Mouse (Mus musculus): ENCODE data around the gene Rtn4rl1. TPM values are rescaled to one million over a fixed set of nuclear protein-coding genes. Genes with fewer than 3 reads are reported as not detected.
A peak's percentile ranks its signal among the peaks of the same experiment; 100 is the strongest.
"Not testable (repeated sequence)": the region's sequence is repeated elsewhere in the genome, so short reads cannot be mapped to it uniquely, and the experiment has no call there.

The Rtn4rl1 gene
- total RNA-seq, 2 experiments from 2014 or later: 86.2 to 91.0 TPM

DNA sequence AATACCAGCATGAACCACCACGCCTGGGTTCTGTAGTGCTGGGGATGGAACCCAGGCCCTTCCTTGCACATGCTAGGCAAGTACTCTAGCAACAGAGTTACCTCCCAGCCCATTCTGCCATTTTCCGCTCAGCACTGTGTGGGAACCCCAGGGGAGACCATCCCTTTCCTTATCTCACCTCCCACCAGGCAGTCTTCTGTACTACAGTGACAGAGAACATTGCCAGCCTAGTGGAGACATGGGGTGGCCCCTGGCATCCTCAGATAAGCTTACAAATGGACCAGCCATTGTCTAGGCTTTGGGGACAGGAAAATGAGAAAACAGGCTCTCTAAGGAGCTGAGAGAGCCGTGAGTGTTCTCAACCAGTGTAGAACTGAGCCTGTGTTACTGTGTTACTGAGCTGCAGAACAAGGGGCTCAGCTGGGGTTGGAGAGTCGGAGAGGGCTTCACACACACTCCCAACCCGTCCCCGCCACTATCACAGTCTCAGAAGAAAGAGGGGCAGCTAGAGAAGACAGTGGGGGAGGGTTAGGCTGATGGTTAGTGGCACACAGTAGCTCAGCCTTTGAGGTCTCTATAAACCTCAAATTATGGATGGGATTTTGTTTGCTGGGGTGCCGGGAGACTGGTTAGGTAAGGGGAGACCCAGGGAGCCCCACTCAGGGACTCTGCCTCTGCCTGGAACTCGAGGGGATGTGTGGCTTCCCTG is 76.8 kb downstream of the Rtn4rl1 start:
- no peak for DNase-seq (ENCODE audit: low spot score in 2 of 2)

GRCm38 (mm10) chr11:75270985-75271434 is 77.4 kb downstream of the Rtn4rl1 start:
- no peak for DNase-seq (ENCODE audit: low spot score in 2 of 2)

DNA sequence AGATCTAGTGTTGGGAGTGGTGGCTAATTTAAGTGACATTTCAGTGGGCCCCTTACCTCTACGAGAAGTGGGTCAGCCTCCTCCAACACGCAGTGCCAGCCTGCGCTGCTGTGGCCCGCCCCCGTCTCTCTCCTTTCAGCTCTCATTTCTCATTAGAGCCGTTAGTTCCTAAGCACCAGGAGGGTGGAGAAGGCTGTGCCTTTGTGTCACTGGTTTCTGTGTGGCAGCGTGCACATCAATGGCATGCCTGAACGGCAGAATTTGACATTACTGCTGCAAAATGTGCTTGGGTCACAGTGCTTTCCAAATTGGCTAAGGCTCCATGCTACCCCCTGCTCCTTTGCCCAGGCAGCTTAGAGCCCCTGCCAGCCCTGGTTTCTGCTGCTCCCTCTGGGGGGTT is 79.9 kb downstream of the Rtn4rl1 start:
- no peak for DNase-seq (ENCODE audit: low spot score in 2 of 2)

- no peak for DNase-seq (ENCODE audit: low spot score in 2 of 2)
Observed at GRCm38 (mm10) chr11:75275035-75275434, 81.5 kb downstream of the Rtn4rl1 start.

DNA sequence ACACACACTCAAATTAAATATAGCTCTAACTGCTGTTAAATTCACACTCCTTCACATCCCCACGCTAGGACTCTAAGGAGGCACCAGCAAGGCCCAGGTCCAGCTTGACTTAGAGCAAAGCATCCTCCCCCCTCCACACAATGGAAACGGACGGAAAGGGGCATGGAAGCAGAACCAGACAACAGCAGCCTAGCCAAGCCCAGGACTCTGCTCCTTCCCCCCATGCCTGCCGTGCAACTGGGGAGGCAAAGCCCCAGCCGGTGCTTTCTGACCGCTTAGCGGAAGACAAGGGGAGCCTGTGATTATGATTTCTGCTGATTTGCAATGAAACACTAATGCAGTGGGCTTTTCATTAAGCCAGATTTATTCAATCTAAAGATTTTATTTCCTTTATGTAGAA is 84.5 kb downstream of the Rtn4rl1 start:
- no peak for DNase-seq (ENCODE audit: low spot score in 2 of 2)

GRCm38 (mm10) chr11:75279013-75279341 is 85.4 kb downstream of the Rtn4rl1 start:
- DNase-seq (ENCODE audit: low spot score in 2 of 2): no peak

DNA sequence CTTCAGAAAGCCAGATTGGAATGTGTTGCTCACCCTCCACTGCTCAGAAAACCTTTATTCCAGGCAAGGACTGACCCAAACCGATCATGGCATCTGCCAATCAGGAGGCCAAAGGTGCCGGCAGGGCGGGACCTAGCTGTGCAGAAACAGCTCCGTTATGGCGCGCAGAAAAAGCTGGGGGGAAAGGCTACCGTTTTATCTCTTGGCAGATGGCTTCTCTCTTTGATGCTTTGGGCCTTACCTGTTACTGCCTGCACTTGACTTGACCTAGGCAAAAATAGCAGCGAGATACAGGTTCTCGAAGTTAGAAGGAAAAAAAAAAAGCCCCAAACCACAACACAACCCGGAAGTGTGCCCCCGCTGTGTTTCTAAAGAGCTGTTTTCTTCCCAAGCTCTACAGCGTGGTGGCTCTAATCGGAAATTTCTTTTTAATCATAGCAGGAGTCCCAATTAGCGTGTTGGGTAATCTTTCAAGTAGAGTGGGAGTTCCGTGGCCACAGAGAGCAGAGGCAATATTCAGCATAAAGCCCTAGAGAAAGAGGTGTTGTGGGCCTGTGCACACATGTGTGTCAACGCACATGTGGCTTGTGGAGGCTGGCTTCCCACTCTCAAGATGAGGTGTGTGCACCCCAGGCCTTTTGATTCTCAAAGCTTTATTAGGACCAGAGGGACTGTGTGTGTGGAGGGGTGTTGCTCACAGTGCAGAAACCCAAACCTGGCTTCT is 85.9 kb downstream of the Rtn4rl1 start:
- DNase-seq (ENCODE audit: low spot score in 2 of 2): no peak

DNA sequence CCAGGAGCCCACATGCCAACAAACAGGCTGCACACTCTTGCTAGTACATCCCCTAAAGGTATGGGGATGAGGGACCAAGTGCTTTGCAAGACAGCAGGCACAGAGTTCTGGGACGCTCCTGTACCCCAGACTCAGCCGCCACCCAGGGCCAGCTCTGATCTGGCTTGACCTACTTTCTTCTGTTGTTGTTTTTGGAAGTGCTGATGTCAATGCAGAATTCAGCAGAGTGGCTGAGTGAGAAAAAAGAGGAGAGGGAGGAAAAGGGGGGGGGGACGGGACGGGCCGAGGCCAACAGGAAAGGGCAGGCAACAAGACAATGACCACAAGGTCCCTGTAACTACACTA is 86.5 kb downstream of the Rtn4rl1 start:
- DNase-seq (ENCODE audit: low spot score in 2 of 2): no peak

GRCm38 (mm10) chr11:75280435-75281001 is 86.9 kb downstream of the Rtn4rl1 start:
- no peak for DNase-seq (ENCODE audit: low spot score in 2 of 2)

DNA sequence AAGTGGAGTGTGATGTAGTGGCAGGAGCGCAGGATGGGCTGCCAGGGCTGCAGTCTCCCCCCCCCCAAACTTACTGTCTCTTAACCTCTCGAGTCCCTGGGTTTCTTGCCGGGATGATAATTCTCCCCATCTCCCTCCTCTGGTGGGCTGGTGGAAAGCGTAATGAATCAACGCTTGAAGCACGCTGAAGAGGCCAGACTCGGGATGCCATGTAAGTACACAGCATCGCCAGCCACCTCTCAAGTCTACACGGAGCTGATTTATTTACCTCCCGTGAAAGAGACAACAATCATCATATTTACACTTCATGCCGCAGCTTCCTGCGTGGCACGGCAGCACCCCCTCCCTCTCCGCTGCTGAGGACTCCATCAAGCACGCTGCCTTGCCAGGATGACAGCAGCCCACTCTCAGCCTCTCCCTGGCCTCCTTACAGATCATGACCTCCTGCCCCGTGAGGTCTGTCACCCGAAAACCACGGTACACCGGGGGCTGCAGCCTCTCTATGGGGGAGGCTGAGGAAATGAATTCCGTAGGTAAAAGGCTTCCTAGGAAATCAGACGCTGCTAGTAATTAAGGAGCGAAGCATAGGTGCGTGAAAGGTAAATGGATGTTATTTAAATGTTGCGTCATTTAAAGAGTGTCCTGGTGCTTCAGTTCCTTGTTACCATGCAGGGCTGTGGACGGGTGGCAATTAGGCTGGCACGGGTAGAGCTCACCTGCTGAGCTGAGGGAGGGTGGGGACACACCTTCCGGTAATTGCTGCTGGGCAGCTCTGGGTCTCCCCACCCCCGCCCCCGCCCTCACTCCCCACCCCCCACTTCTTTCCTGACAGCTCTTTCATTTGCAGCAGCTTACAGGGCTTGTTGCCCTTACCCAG is 88.0 kb downstream of the Rtn4rl1 start:
- no peak for DNase-seq (ENCODE audit: low spot score in 2 of 2)

DNA sequence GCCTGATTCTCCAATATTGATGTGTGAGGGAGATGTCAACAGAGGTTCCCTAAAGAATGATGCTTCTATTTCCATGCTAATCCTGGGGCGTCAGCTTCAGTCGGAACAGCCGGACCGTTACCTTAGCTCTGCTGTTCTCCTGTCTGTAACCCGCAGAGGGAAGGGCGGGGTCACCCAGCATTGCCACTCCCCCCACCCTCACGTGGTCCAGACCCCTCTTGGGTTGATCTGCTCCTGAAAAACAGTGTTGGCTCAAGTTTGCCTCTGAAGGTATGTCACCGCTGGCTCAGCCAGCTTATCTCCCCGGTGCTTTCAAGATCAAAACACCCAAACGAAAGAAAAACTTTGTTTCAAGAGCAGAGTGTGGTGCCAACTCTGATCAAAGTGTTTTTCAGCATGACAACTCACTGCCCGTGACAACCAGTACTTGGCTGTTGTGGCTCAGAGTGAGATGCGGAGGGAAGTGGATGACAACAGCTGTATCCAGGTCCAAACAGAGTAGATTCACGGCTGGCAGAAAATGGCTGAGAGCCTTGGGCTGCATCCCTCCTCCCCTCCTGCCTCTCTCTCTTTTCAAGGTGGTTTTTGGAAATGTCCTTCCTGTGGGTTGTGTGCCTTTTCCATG is 89.0 kb downstream of the Rtn4rl1 start:
- DNase-seq (ENCODE audit: low spot score in 2 of 2): no peak

GRCm38 (mm10) chr11:75283784-75284183 is 90.2 kb downstream of the Rtn4rl1 start:
- DNase-seq (ENCODE audit: low spot score in 2 of 2): not testable (repeated sequence)

DNA sequence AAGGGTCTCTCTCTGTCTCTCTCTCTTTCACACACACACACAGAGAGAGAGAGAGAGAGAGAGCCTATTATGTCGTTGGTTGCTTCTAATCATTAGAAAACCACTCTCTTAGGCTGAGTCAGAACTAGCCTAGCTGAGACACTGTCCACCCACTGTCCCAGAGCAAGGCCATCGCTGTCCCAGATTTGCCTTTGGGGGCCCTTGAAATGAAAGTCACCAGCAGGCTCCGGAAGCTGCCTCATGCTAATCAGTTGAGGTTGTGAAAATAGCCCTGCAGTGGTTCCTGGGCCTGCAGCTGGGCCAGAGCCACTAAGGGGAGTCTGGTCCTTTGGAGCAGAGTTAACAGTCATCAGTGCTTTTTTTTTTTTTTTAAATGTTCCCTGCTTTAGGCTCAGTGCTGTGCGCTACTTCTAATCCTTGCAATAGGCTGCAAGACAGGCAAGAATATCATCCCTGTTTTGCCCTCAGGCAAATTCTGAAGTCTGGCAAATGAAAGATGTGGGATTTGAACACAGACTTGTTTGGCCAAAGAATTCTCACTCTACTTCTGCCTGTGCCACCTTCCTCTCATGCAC is 92.4 kb downstream of the Rtn4rl1 start:
- no peak for DNase-seq (ENCODE audit: low spot score in 2 of 2)

GRCm38 (mm10) chr11:75286868-75287267 is 93.3 kb downstream of the Rtn4rl1 start:
- DNase-seq (ENCODE audit: low spot score in 2 of 2): no peak

DNA sequence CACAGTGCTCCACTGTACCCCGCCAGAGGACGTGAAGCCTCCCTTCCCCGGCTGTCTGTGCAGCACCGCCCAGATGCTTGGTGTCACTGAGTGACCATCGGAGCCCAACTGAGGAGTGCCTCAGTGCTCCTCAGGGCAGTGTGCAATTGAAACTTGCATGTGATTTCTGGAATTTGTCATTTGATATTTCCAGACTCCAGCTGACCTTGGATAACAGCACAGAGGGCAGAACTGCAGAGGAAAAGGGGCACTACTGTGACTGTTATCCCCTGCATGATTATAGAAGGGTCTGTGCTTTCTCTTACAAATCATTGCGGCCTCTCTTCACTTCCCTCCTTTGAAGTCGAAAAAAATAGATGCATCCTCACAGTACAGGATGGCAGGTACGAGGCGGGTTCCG is 94.4 kb downstream of the Rtn4rl1 start:
- no peak for DNase-seq (ENCODE audit: low spot score in 2 of 2)

DNA sequence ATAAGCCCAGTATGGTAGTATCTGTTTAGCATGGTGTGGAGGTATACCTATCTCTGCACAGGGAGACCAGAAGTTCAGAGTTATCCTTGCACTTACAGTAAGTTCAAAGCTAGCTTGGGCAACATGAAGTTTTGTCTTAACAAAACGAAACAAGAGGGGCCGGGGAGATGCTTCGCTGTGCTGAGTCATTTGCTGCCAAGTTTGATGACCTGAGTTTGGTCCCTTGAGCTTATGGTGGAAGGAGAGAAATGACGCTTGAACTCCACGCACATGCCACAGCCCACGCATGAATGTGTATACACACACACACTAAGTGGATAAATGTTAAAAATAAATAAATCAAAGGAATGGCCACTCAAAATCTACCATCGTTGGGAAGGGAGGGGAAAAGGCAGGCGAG is 94.9 kb downstream of the Rtn4rl1 start:
- DNase-seq (ENCODE audit: low spot score in 2 of 2): no peak

- DNase-seq (ENCODE audit: low spot score in 2 of 2): no peak
Observed at GRCm38 (mm10) chr11:75289120-75289519, 95.5 kb downstream of the Rtn4rl1 start.

GRCm38 (mm10) chr11:75290566-75291271 is 97.1 kb downstream of the Rtn4rl1 start:
- peak; percentile 94 to 97 for DNase-seq (ENCODE audit: low spot score in 2 of 2)

DNA sequence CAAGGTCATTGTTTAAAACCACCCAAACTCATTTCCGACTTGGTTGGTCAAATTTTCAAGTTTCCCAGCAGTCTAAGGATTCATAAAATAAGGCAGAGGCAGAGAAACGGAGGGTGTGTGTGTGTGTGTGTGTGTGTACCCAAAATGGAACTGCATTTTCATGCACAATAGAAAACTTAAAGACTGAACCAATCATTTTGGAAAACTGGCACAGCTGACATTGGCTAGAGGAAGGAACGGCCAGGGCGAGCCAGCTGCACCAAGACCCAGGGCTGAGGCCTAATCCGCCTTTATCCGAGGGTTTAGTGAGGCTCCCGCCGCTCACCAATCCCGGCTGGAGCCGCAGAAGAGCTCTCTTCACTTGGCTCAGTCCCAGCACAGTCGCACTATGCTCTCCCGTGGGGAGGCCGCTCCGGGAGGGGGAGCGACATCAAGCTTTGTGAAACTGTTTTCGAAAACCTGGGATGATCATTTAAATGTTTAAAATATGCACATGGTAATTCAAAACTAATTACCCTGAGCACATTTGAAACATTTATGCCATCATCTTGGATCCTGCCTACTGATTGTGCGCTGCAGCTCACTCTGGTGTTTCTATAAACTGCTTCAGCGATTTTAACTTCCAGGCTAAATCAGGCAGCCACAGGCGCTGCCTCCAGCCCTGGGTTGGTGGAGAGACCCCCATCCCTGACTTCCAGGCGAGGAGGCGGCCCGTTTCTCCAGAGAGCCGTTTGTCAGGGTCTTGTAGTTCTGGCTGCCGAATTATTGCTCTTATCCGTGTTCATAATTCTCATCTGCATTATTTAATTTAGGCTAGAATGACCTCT is 98.0 kb downstream of the Rtn4rl1 start:
- DNase-seq (ENCODE audit: low spot score in 2 of 2): peak; percentile 67 to 80

All from left cerebral cortex, adult 18-20 months (tissue).